Mouse (Mus musculus) kidney, adult 2 months (tissue): ENCODE results near the gene Tmcc1. TPM values are rescaled to one million over a fixed set of nuclear protein-coding genes. Genes with fewer than 3 reads are reported as not detected.

ENCODE experiments used
- DNase-seq: peaks from one replicate; pipeline ENCODE4 v3.0.0; 2021
- H3K27ac ChIP-seq: fragments of 200-500 bp; 2 replicates; pipeline ENCODE4 v1.5.1; 2012; ENCODE audit warnings: low read depth, low read length, control low read depth, inconsistent platforms; ENCODE audit not compliant: insufficient read depth
- H3K27me3 ChIP-seq: fragments of 200-500 bp; replicated peaks from 2 replicates; pipeline ENCODE4 v1.6.1; 2012; ENCODE audit warnings: mild to moderate bottlenecking, moderate library complexity, low read length, inconsistent platforms; ENCODE audit not compliant: control insufficient read depth, insufficient read depth
- H3K36me3 ChIP-seq: fragments of 200-500 bp; 2 replicates; pipeline ENCODE4 v1.6.1; 2012; ENCODE audit warnings: mild to moderate bottlenecking, moderate library complexity, low read length, inconsistent platforms; ENCODE audit not compliant: control insufficient read depth, insufficient read depth
- H3K4me1 ChIP-seq: fragments of 200-500 bp; 2 replicates; pipeline ENCODE4 v1.6.1; 2011; ENCODE audit warnings: low read length; ENCODE audit not compliant: control insufficient read depth, insufficient read depth
- H3K4me3 ChIP-seq: fragments of 200-500 bp; 2 replicates; pipeline ENCODE4 v1.5.1; 2011; ENCODE audit warnings: mild to moderate bottlenecking, low read depth, low read length, control low read depth; ENCODE audit not compliant: insufficient read depth
- CTCF ChIP-seq: fragments of 200-500 bp; conservative IDR thresholded peaks from 2 replicates; pipeline ENCODE4 v1.5.1; 2011; ENCODE audit warnings: low read depth, mild to moderate bottlenecking, control low read depth, low read length, moderate library complexity, mixed read lengths; ENCODE audit not compliant: insufficient read depth, insufficient read length
- POLR2A ChIP-seq: fragments of 200-500 bp; IDR thresholded peaks from one replicate; pipeline ENCODE4 v1.6.1; 2011; ENCODE audit warnings: low read depth, low read length, control low read depth
- WGBS: fragments of 180-500 bp; shearing (Covaris S2); methylation state at CpG from one replicate; pipeline ENCODE4 v1.1.7; 2018; 5-methylcytosine and 5-hydroxymethylcytosine counted together
- polyA plus RNA-seq: library from polyadenylated mRNA; depleted of rRNA; stranded (reverse); fragments of >200 nt; gene quantifications from 2 replicates; pipeline ENCODE4 v1.2.3, GENCODE M21; 2012

Gene Tmcc1
- polyA plus RNA-seq, 1 experiment = 10.1 TPM

GRCm38 (mm10) chr6:116207729-116208534 is 14.6 kb upstream of the Tmcc1 start, which contains the start of gene Washc2:
TSS of gene Washc2 (plus strand) at chr6:116208038.
- no peaks in the 10 kb centered on the region for H3K27me3 ChIP-seq
- no peaks in the 10 kb centered on the region for H3K4me1 ChIP-seq
- H3K27ac ChIP-seq = peak within 1 kb of the TSS; percentile 56
- WGBS = under 1% methylated on average over 51 of the region's 51 CpGs
- H3K36me3 ChIP-seq = peaks cover 3% of the 10 kb centered on the region; the same call in 1 of the 2 replicates
- TF ChIP-seq CTCF = no peak
- peak; percentile 84 for TF ChIP-seq POLR2A
- peak within 1 kb of the TSS; percentile 60 for H3K4me3 ChIP-seq
- peak; percentile 98 for DNase-seq

- Histone ChIP-seq H3K4me3 (no peak overlapping the region), H3K27ac (no peak overlapping the region), H3K4me1 (no peaks in the 10 kb centered on the region), H3K36me3 (no peaks in the 10 kb centered on the region), H3K27me3 (no peaks in the 10 kb centered on the region)
- 71% methylated on average over 2 of the region's 2 CpGs for WGBS
- TF ChIP-seq CTCF (no peak), POLR2A (no peak)
- DNase-seq = no peak
Measured at GRCm38 (mm10) chr6:116199682-116200081, 6.4 kb upstream of the Tmcc1 start.

GRCm38 (mm10) chr6:116198173-116198572 is 4.9 kb upstream of the Tmcc1 start:
- 35% methylated on average over 3 of the region's 3 CpGs for WGBS
- H3K4me3 ChIP-seq = no peak overlapping the region
- DNase-seq = peak; percentile 45
- peaks cover 3% of the 10 kb centered on the region; the same call in 1 of the 2 replicates for H3K4me1 ChIP-seq
- TF ChIP-seq CTCF (peak; percentile 69), POLR2A (no peak)
- H3K27ac ChIP-seq = no peak overlapping the region
- no peaks in the 10 kb centered on the region for H3K36me3 ChIP-seq
- H3K27me3 ChIP-seq = no peaks in the 10 kb centered on the region

- no peak for TF ChIP-seq POLR2A
- TF ChIP-seq CTCF = no peak
- no peaks in the 10 kb centered on the region for H3K27me3 ChIP-seq
- H3K27ac ChIP-seq = no peak overlapping the region
- no peak overlapping the region for H3K4me3 ChIP-seq
- H3K36me3 ChIP-seq = no peaks in the 10 kb centered on the region
- H3K4me1 ChIP-seq = peaks cover 6% of the 10 kb centered on the region; the same call in 1 of the 2 replicates
- 80% methylated on average over 8 of the region's 8 CpGs for WGBS
- no peak for DNase-seq
Measured at GRCm38 (mm10) chr6:116195811-116196210, 2.5 kb upstream of the Tmcc1 start.

- Histone ChIP-seq H3K27ac (peak overlapping the region; percentile 7; the same call in 1 of the 2 replicates), H3K4me3 (peak overlapping the region; percentile 58), H3K36me3 (no peaks in the 10 kb centered on the region), H3K4me1 (peaks cover 6% of the 10 kb centered on the region; the same call in 1 of the 2 replicates), H3K27me3 (no peaks in the 10 kb centered on the region)
- no peak for TF ChIP-seq POLR2A
- no peak for TF ChIP-seq CTCF
- under 1% methylated on average over 49 of the region's 51 CpGs for WGBS
- DNase-seq = no peak
Measured at GRCm38 (mm10) chr6:116192809-116193311, 426 bp downstream of the Tmcc1 start.

- Histone ChIP-seq H3K27ac (no peak overlapping the region), H3K4me1 (peaks cover 6% of the 10 kb centered on the region; the same call in 1 of the 2 replicates), H3K27me3 (no peaks in the 10 kb centered on the region), H3K36me3 (peaks cover 1% of the 10 kb centered on the region; the same call in 1 of the 2 replicates), H3K4me3 (no peak overlapping the region)
- TF ChIP-seq POLR2A (no peak), CTCF (no peak)
- DNase-seq = peak; percentile 36
- 55% methylated on average over 1 of the region's 1 CpGs for WGBS
Measured at GRCm38 (mm10) chr6:116189417-116189816, 3.9 kb downstream of the Tmcc1 start.

- DNase-seq = peak; percentile 8
- no peaks in the 10 kb centered on the region; the same call in 1 of the 2 replicates for H3K4me1 ChIP-seq
- TF ChIP-seq POLR2A (no peak), CTCF (no peak)
- no peak overlapping the region for H3K27ac ChIP-seq
- no peak overlapping the region for H3K4me3 ChIP-seq
- WGBS = 40% methylated on average over 2 of the region's 2 CpGs
- H3K36me3 ChIP-seq = peaks cover 1% of the 10 kb centered on the region; the same call in 1 of the 2 replicates
- no peaks in the 10 kb centered on the region for H3K27me3 ChIP-seq
Measured at GRCm38 (mm10) chr6:116186485-116186884, 6.8 kb downstream of the Tmcc1 start.
